Mouse (Mus musculus) liver, postnatal 0 days (tissue): Measurements from ENCODE around the gene Txndc15.

Experiments used
- CTCF ChIP-seq: sonication (generic); IDR thresholded peaks from 2 replicates; pipeline ENCODE4 v1.5.1; 2016; ENCODE audit warnings: antibody characterized with exemption, low read depth
- EP300 ChIP-seq: IDR thresholded peaks from 2 replicates; pipeline ENCODE4 v1.6.1; 2016; ENCODE audit warnings: antibody characterized with exemption, low read depth, mild to moderate bottlenecking

GRCm38 (mm10) chr13:55712846-55713245 is 1.6 kb upstream of the Txndc15 start:
- TF ChIP-seq CTCF (no peak), EP300 (no peak)
